Mouse (Mus musculus): ENCODE measurements around the gene Rtraf. TPM values are rescaled to one million over a fixed set of nuclear protein-coding genes. Genes with fewer than 3 reads are reported as not detected.

The Rtraf gene
- total and polyA plus RNA-seq, 3 experiments, result 115 to 216 (median 163) TPM

DNA sequence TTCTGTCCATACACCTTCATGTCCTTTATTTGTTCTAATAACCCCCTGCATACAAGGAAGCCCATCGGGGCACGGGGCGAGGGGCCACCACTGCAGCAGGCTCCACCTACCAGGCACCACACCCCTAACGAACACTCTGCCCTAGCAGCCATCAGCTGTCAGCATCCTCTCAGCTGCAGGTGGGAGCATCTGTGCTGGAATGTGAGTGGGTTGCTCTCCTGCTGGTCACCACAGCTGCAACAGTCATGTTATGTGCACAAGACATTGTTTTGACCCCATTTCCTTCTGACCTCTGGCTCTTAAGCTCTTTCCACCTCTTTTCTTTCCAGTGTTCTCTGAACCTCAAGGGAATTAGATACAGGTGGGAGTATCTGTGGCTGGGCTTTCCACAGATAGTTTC is 61.6 kb downstream of the Rtraf start:
- no peak overlapping the region for H3K4me2 ChIP-seq (ENCODE audit: insufficient read depth, low read depth, poor library complexity, severe bottlenecking)
- no peaks in the 10 kb centered on the region for H3K27me3 ChIP-seq (replicated peaks)
- in situ Hi-C loops (cut with MboI; ENCODE audit: low pct_ligation_motif_present, low pct_unique_long_range_greater_than_20kb, low sequenced_read_pairs) (no loop called here), dilution Hi-C loops (cut with MboI; ENCODE audit: extremely low pct_ligation_motif_present, extremely low pct_unique_long_range_greater_than_20kb, low sequenced_read_pairs) (no loop called here)
- DNase-seq (ENCODE audit: extremely low read depth), result no peak
- TF ChIP-seq MEF2A (IDR thresholded peaks at IDR 0.05; ENCODE audit: borderline replicate concordance, low read depth, low read length) (no peak), JUND (conservative IDR thresholded peaks at IDR 0.05; ENCODE audit: low read depth, low read length) (no peak), POLR2A (IDR thresholded peaks at IDR 0.05; ENCODE audit: low read depth, low read length) (no peak), IRF4 (IDR thresholded peaks at IDR 0.05; ENCODE audit: low read depth, low read length) (no peak), NRF1 (IDR thresholded peaks at IDR 0.05; ENCODE audit: low read depth, low read length) (no peak), ZNF384 (IDR thresholded peaks at IDR 0.05; ENCODE audit: low read depth, low read length) (no peak), TBP (conservative IDR thresholded peaks at IDR 0.05; ENCODE audit: low read depth, low read length) (no peak), TCF12 (IDR thresholded peaks at IDR 0.05; ENCODE audit: low read depth, low read length) (no peak), SMC3 (IDR thresholded peaks at IDR 0.05; ENCODE audit: low read depth, low read length) (no peak), BHLHE40 (IDR thresholded peaks at IDR 0.05; ENCODE audit: low read depth, low read length) (no peak), MAX (IDR thresholded peaks at IDR 0.05; ENCODE audit: low read length) (no peak), CHD2 (IDR thresholded peaks at IDR 0.05; ENCODE audit: low read length) (no peak), RAD21 (IDR thresholded peaks at IDR 0.05; ENCODE audit: low read depth, low read length) (no peak), RCOR1 (conservative IDR thresholded peaks at IDR 0.05; ENCODE audit: low read depth, low read length) (no peak), ZKSCAN1 (IDR thresholded peaks at IDR 0.05; ENCODE audit: borderline replicate concordance, low read depth, low read length) (no peak), MXI1 (IDR thresholded peaks at IDR 0.05; ENCODE audit: low read depth, low read length) (no peak), KAT2A (IDR thresholded peaks at IDR 0.05; ENCODE audit: insufficient replicate concordance, low read length) (no peak), GABPA (IDR thresholded peaks at IDR 0.05; ENCODE audit: insufficient replicate concordance, low read depth, low read length) (no peak)
- H3K9me3 ChIP-seq (replicated peaks; ENCODE audit: low read length), result no peaks in the 10 kb centered on the region
- H3K36me3 ChIP-seq (replicated peaks in 1 of 2; ENCODE audit: control insufficient read depth in 1 of 2, insufficient read depth in 1 of 2, low read length in 1 of 2), result no peaks in the 10 kb centered on the region
- H3K79me2 ChIP-seq (replicated peaks; ENCODE audit: control insufficient read depth, extremely low read depth, insufficient read depth, poor library complexity, severe bottlenecking), result no peaks in the 10 kb centered on the region
- H3K4me1 ChIP-seq (ENCODE audit: control insufficient read depth in 1 of 2, insufficient read depth in 2 of 2), result peaks cover 5 to 22% of the 10 kb centered on the region in 2 experiments; a peak in 3 of 4 replicates
- H3K4me3 ChIP-seq (replicated peaks in 1 of 3; ENCODE audit: low read depth in 2 of 3, low read length in 2 of 3, poor library complexity in 1 of 3), result no peak overlapping the region
- no peak overlapping the region for H3K9ac ChIP-seq (ENCODE audit: insufficient read depth, low read depth)
- no peak overlapping the region for H3K27ac ChIP-seq (ENCODE audit: insufficient read depth, low read depth)

Other genes starting within 250 kb of the Rtraf start
- 0.84 and 0.98 TPM in 2 replicates for gene Gm2237, start 238.7 kb downstream of the Rtraf start, total RNA-seq (2012; rRNA removed)
- gene Gm2237, start 238.7 kb downstream of the Rtraf start, total RNA-seq (2014; rRNA removed), result 4.3 and 6.8 TPM in 2 replicates
- 1.2 and 1.7 TPM in 2 replicates for gene Gm2237, start 238.7 kb downstream of the Rtraf start, polyA plus RNA-seq (2012; ENCODE audit: insufficient read length, low read depth)
- gene Gm5458, start 221.2 kb downstream of the Rtraf start, total RNA-seq (2012; rRNA removed), result not detected in 2 replicates
- not detected in 2 replicates for gene Gm5458, start 221.2 kb downstream of the Rtraf start, total RNA-seq (2014; rRNA removed)
- not detected in 2 replicates for gene Gm5458, start 221.2 kb downstream of the Rtraf start, polyA plus RNA-seq (2012; ENCODE audit: insufficient read length, low read depth)
- gene Nid2, start 72.6 kb downstream of the Rtraf start, total RNA-seq (2012; rRNA removed), result 2.1 and 2.2 TPM in 2 replicates
- 0.58 and 0.80 TPM in 2 replicates for gene Nid2, start 72.6 kb downstream of the Rtraf start, total RNA-seq (2014; rRNA removed)
- gene Nid2, start 72.6 kb downstream of the Rtraf start, polyA plus RNA-seq (2012; ENCODE audit: insufficient read length, low read depth), result 1.3 and 1.5 TPM in 2 replicates
- 62.9 and 63.4 TPM in 2 replicates for gene Gng2, start 153.8 kb upstream of the Rtraf start, total RNA-seq (2012; rRNA removed)
- 61.8 and 67.7 TPM in 2 replicates for gene Gng2, start 153.8 kb upstream of the Rtraf start, total RNA-seq (2014; rRNA removed)
- gene Gng2, start 153.8 kb upstream of the Rtraf start, polyA plus RNA-seq (2012; ENCODE audit: insufficient read length, low read depth), result 52.1 and 70.0 TPM in 2 replicates

Data from CH12.LX (cell line).